Mouse (Mus musculus): Measurements from ENCODE around the gene Hivep2. TPM values are rescaled to one million over a fixed set of nuclear protein-coding genes. Genes with fewer than 3 reads are reported as not detected.

Hivep2 gene
- total RNA-seq, 2 experiments from 2014 or later, result 250 to 257 TPM

GRCm38 (mm10) chr10:14017338-14017737, 51.5 kb downstream of the Hivep2 start:
- DNase-seq (ENCODE audit: low spot score in 2 of 2), result no peak
- intact Hi-C loops (cut with DNase I), result loop anchor here (5.0 kb wide), 1 partner anchor 50 kb away; the partner anchor contains the start of gene Hivep2

GRCm38 (mm10) chr10:14017822-14018364, 52.0 kb downstream of the Hivep2 start:
- intact Hi-C loops (cut with DNase I), result loop anchor here (5.0 kb wide), 1 partner anchor 51 kb away; the partner anchor contains the start of gene Hivep2
- DNase-seq (ENCODE audit: low spot score in 2 of 2), result peak in 1 of 2 experiments; percentile 32

- intact Hi-C loops (cut with DNase I), result loop anchor here (5.0 kb wide), 1 partner anchor 51 kb away; the partner anchor contains the start of gene Hivep2
Observed at GRCm38 (mm10) chr10:14018672-14019071, 52.8 kb downstream of the Hivep2 start.

GRCm38 (mm10) chr10:14019198-14019597, 53.3 kb downstream of the Hivep2 start:
- intact Hi-C loops (cut with DNase I), result loop anchor here (5.0 kb wide), 1 partner anchor 52 kb away; the partner anchor contains the start of gene Hivep2
- no peak for DNase-seq (ENCODE audit: low spot score in 2 of 2)

More at GRCm38 (mm10) chr10:14018672-14019071, 52.8 kb downstream of the Hivep2 start:
- no peak for DNase-seq (ENCODE audit: low spot score in 2 of 2)

GRCm38 (mm10) chr10:14020253-14020652, 54.4 kb downstream of the Hivep2 start:
- intact Hi-C loops (cut with DNase I), result no loop called here
- no peak for DNase-seq (ENCODE audit: low spot score in 2 of 2)

- DNase-seq (ENCODE audit: low spot score in 2 of 2), result no peak
- intact Hi-C loops (cut with DNase I), result no loop called here
Observed at GRCm38 (mm10) chr10:14024971-14025370, 59.1 kb downstream of the Hivep2 start.

- intact Hi-C loops (cut with DNase I), result no loop called here
- DNase-seq (ENCODE audit: low spot score in 2 of 2), result no peak
Observed at GRCm38 (mm10) chr10:14027751-14028150, 61.9 kb downstream of the Hivep2 start.

- DNase-seq (ENCODE audit: low spot score in 2 of 2), result no peak
- intact Hi-C loops (cut with DNase I), result no loop called here
Observed at GRCm38 (mm10) chr10:14028956-14029355, 63.1 kb downstream of the Hivep2 start.

GRCm38 (mm10) chr10:14030458-14031035, 64.7 kb downstream of the Hivep2 start:
- DNase-seq (ENCODE audit: low spot score in 2 of 2), result no peak
- intact Hi-C loops (cut with DNase I), result no loop called here

- intact Hi-C loops (cut with DNase I), result no loop called here
- no peak for DNase-seq (ENCODE audit: low spot score in 2 of 2)
Observed at GRCm38 (mm10) chr10:14032532-14032931, 66.7 kb downstream of the Hivep2 start.

GRCm38 (mm10) chr10:14034046-14034445, 68.2 kb downstream of the Hivep2 start:
- no peak for DNase-seq (ENCODE audit: low spot score in 2 of 2)

GRCm38 (mm10) chr10:14034790-14035189, 68.9 kb downstream of the Hivep2 start:
- no peak for DNase-seq (ENCODE audit: low spot score in 2 of 2)
- intact Hi-C loops (cut with DNase I), result no loop called here

More at GRCm38 (mm10) chr10:14034046-14034445, 68.2 kb downstream of the Hivep2 start:
- intact Hi-C loops (cut with DNase I), result no loop called here

- DNase-seq (ENCODE audit: low spot score in 2 of 2), result no peak
- intact Hi-C loops (cut with DNase I), result no loop called here
Observed at GRCm38 (mm10) chr10:14035607-14036006, 69.7 kb downstream of the Hivep2 start.

- intact Hi-C loops (cut with DNase I), result no loop called here
- DNase-seq (ENCODE audit: low spot score in 2 of 2), result no peak
Observed at GRCm38 (mm10) chr10:14036472-14036871, 70.6 kb downstream of the Hivep2 start.

- no peak for DNase-seq (ENCODE audit: low spot score in 2 of 2)
- intact Hi-C loops (cut with DNase I), result no loop called here
Observed at GRCm38 (mm10) chr10:14037977-14038489, 72.2 kb downstream of the Hivep2 start.

GRCm38 (mm10) chr10:14040716-14041470, 75.0 kb downstream of the Hivep2 start:
- DNase-seq (ENCODE audit: low spot score in 2 of 2), result no peak
- intact Hi-C loops (cut with DNase I), result loop anchor here (10.0 kb wide), 1 partner anchor 154 kb away; no protein-coding TSS in a partner anchor

- intact Hi-C loops (cut with DNase I), result loop anchor here (10.0 kb wide), 1 partner anchor 153 kb away; no protein-coding TSS in a partner anchor
- no peak for DNase-seq (ENCODE audit: low spot score in 2 of 2)
Observed at GRCm38 (mm10) chr10:14041606-14042005, 75.7 kb downstream of the Hivep2 start.

GRCm38 (mm10) chr10:14042539-14043348, 76.9 kb downstream of the Hivep2 start:
- intact Hi-C loops (cut with DNase I), result loop anchor here (10.0 kb wide), 1 partner anchor 152 kb away; no protein-coding TSS in a partner anchor
- no peak for DNase-seq (ENCODE audit: low spot score in 2 of 2)

GRCm38 (mm10) chr10:14043349-14043710, 77.5 kb downstream of the Hivep2 start:
- DNase-seq (ENCODE audit: low spot score in 2 of 2), result no peak
- intact Hi-C loops (cut with DNase I), result loop anchor here (10.0 kb wide), 1 partner anchor 151 kb away; no protein-coding TSS in a partner anchor
